15 mouse cellular contexts compared by ENCODE assay signal in the genomic region with DNA sequence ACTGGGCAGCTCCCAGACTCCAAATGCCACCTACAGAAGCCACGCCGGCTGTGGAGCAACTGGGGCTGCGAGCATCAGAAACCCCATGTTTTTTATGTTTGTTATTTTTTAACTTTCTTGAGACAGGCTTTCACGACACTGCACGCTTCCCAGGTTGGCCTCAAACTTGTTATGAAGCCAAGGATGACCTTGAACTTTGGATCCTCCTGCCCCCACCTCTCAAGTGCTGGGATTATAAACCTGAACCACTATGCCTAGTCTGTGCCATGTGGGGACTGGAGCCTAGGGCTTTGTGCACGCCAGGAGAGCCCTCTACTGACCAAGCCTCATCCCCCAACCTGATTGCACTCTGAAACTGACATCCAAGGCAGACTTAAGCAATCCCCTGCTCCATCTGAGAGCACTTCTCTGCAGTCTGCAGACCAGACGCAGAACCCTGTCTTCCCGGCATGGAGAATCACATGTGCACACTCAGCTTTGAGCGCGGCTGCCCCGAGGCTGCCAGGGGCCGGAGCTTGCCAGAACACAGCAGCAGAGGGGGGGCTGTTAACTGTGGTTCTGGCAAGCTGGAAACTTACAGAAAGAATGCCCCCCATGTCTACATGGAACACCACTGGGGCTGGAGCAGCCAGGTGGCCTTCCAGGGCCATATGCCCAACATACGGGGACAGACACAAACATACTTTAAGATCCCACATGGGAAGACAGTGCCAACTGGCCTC. TPM values are rescaled to one million over a fixed set of nuclear protein-coding genes. Genes with fewer than 3 reads are reported as not detected.
DNase-seq lines count a peak whose midpoint lies in the region; TF ChIP-seq lines count a peak whose summit lies in the region.
"Had no signal": no experiment of that assay in that cellular context is flagged by ENCODE, and none has a peak within 500 bp of the region (broad histone marks: within the 10 kb centered on the region; RNA-seq: fewer than 3 reads in every experiment).

No protein-coding gene starts in this region.

- intact Hi-C loops in heart, adult 2 months (cut with DNase I) = loop anchor here (5.0 kb wide), 1 partner anchor 53 kb away; no protein-coding TSS in a partner anchor
- intact Hi-C loops in heart, postnatal 25 days (cut with DNase I) = loop anchor here (5.0 kb wide), 1 partner anchor 63 kb away; no protein-coding TSS in a partner anchor

- no peak overlapping the region for H3K4me3 ChIP-seq in heart, adult 2 months
- no peak overlapping the region for H3K4me3 ChIP-seq in layer of hippocampus, adult 2 months
- H3K4me3 ChIP-seq: myocyte had no signal

- H3K79me2 ChIP-seq in heart, adult 2 months (replicated peaks; ENCODE audit: control insufficient read depth, insufficient read depth, low read length) = no peaks in the 10 kb centered on the region

- no peak overlapping the region for H3K9ac ChIP-seq in heart, adult 2 months (ENCODE audit: low read depth, low read length)
- H3K9ac ChIP-seq: liver, embryonic 14.5 days had no signal

- TF ChIP-seq EP300 in heart, adult 2 months (IDR thresholded peaks at IDR 0.05; ENCODE audit: insufficient read depth, low read depth, low read length) = no peak

- peaks cover 5% of the 10 kb centered on the region for H3K4me1 ChIP-seq in heart, adult 2 months (ENCODE audit: control insufficient read depth, insufficient read depth, low read length)

- TF ChIP-seq CTCF in heart, adult 2 months (IDR thresholded peaks at IDR 0.05) = 0 out of 2 replicates have a peak, but pooled peaks have one; percentile 13
- TF ChIP-seq CTCF in layer of hippocampus, adult 2 months (conservative IDR thresholded peaks at IDR 0.05) = 0 out of 2 replicates have a peak, but pooled peaks have one; percentile 18
- TF ChIP-seq CTCF in brain, embryonic 14.5 days (IDR thresholded peaks at IDR 0.05; ENCODE audit: borderline replicate concordance, extremely low read depth, insufficient read depth, insufficient read length) = no peak

- 81% methylated on average over 13 of the region's 13 CpGs for WGBS in heart, adult 2 months

- H3K27me3 ChIP-seq in heart, adult 2 months (ENCODE audit: control insufficient read depth, insufficient read depth, low read length) = no peaks in the 10 kb centered on the region
- H3K27me3 ChIP-seq: Patski had no signal

- H3K27ac ChIP-seq in heart, adult 2 months = no peak overlapping the region
- peak overlapping the region; percentile 70 for H3K27ac ChIP-seq in layer of hippocampus, adult 2 months
- H3K27ac ChIP-seq: liver, embryonic 14.5 days had no signal

- DNase-seq in cerebellum, adult 11-12 months = peak; percentile 37
- DNase-seq in cerebellum, adult 9-10 months = no peak
- DNase-seq in heart, adult 2 months = no peak
- no peak for DNase-seq in heart, postnatal 25 days (ENCODE audit: low spot score)
- DNase-seq in layer of hippocampus, adult 2 months (ENCODE audit: low spot score in 2 of 2) = no peak
- DNase-seq in layer of hippocampus, postnatal 36 days = no peak
- DNase-seq in brain, embryonic 14.5 days (ENCODE audit: low read depth) = peak; percentile 37
- DNase-seq in testis, postnatal 10 days (ENCODE audit: low spot score) = no peak
- DNase-seq: cerebellum, adult 2 months; embryo, embryonic 11 days; right cerebral cortex, adult 18-20 months; thymus, postnatal 14 days had no signal

- TF ChIP-seq POLR2A in heart, adult 2 months (IDR thresholded peaks at IDR 0.05; ENCODE audit: insufficient read depth, low read depth, low read length) = no peak
- TF ChIP-seq POLR2A in brain, embryonic 14.5 days (IDR thresholded peaks at IDR 0.05; ENCODE audit: borderline replicate concordance, extremely low read depth, insufficient read depth, insufficient read length, poor library complexity, severe bottlenecking) = no peak

- no peaks in the 10 kb centered on the region for H3K36me3 ChIP-seq in heart, adult 2 months (ENCODE audit: control insufficient read depth, insufficient read depth, low read length)

RNA-seq across cellular contexts. Expression of a gene that starts 20.3 kb away (rescaled TPM):
- total RNA-seq in heart, adult 2 months (2021) = 1 to 10 TPM; 4.0 to 4.5 TPM
- polyA plus RNA-seq in heart, adult 2 months (2012; rRNA removed) = 6.9 and 7.6 TPM in 2 replicates
- 1 to 10 TPM; 5.4 to 6.0 TPM for total RNA-seq in heart, postnatal 25 days (2021)
- 10 to 100 TPM; 36.7 to 39.9 TPM for total RNA-seq in layer of hippocampus, adult 2 months (2021)
- total RNA-seq in layer of hippocampus, postnatal 36 days (2021) = 10 to 100 TPM; 37.1 to 41.6 TPM
- 28.5 and 34.8 TPM in 2 replicates for polyA plus RNA-seq in brain, embryonic 14.5 days (2012; rRNA removed)

RNA-seq across cellular contexts. Expression of a gene that starts 31.6 kb away (rescaled TPM):
- total RNA-seq in heart, adult 2 months (2021) = 100 to 1,000 TPM; 679 to 987 TPM
- polyA plus RNA-seq in heart, adult 2 months (2012; rRNA removed) = 1,148 and 1,181 TPM in 2 replicates
- total RNA-seq in heart, postnatal 25 days (2021) = 100 to 1,000 TPM; 898 to 947 TPM
- total RNA-seq in layer of hippocampus, adult 2 months (2021) = 1,000 to 10,000 TPM; 3,149 to 3,251 TPM
- total RNA-seq in layer of hippocampus, postnatal 36 days (2021) = 1,000 to 10,000 TPM; 3,215 to 3,370 TPM
- polyA plus RNA-seq in brain, embryonic 14.5 days (2012; rRNA removed) = 3,867 and 5,124 TPM in 2 replicates

RNA-seq across cellular contexts. Expression of a gene that starts 57.5 kb away (rescaled TPM):
- total RNA-seq in heart, adult 2 months (2021) = 10 to 100 TPM; 49.7 to 60.3 TPM
- polyA plus RNA-seq in heart, adult 2 months (2012; rRNA removed) = 15.1 and 18.5 TPM in 2 replicates
- 10 to 100 TPM; 50.5 to 59.1 TPM for total RNA-seq in heart, postnatal 25 days (2021)
- 100 to 1,000 TPM; 142 to 143 TPM for total RNA-seq in layer of hippocampus, adult 2 months (2021)
- 100 to 1,000 TPM; 146 to 156 TPM for total RNA-seq in layer of hippocampus, postnatal 36 days (2021)
- 66.0 and 101 TPM in 2 replicates for polyA plus RNA-seq in brain, embryonic 14.5 days (2012; rRNA removed)

Comparison
In these comparisons a context has a peak if more than half of its experiments do, and no peak if none do; other contexts are left out.
1. DNase-seq: peak in cerebellum, adult 11-12 months (single experiment) and brain, embryonic 14.5 days (single experiment); none in cerebellum, adult 9-10 months (single experiment), heart, adult 2 months (0 of 2), heart, postnatal 25 days (single experiment), layer of hippocampus, adult 2 months (0 of 2), layer of hippocampus, postnatal 36 days (0 of 2) and testis, postnatal 10 days (single experiment).
2. RNA of a gene that starts 20.3 kb away (total RNA-seq): 37.1 to 41.6 TPM in layer of hippocampus, postnatal 36 days and 36.7 to 39.9 TPM in layer of hippocampus, adult 2 months; 5.4 to 6.0 TPM in heart, postnatal 25 days and 4.0 to 4.5 TPM in heart, adult 2 months; every median in the first group is over 4 times any median in the second.